Mouse (Mus musculus): ENCODE data around the gene Eed. TPM values are rescaled to one million over a fixed set of nuclear protein-coding genes. Genes with fewer than 3 reads are reported as not detected.

Gene Eed
- polyA plus RNA-seq (2012; rRNA removed) (18.1 and 32.3 TPM in 2 replicates), polyA plus RNA-seq (2014; fragmentation: Nextera tagmentation; extraction: Ambion mirVana) (34.1 and 34.7 TPM in 2 replicates)

DNA sequence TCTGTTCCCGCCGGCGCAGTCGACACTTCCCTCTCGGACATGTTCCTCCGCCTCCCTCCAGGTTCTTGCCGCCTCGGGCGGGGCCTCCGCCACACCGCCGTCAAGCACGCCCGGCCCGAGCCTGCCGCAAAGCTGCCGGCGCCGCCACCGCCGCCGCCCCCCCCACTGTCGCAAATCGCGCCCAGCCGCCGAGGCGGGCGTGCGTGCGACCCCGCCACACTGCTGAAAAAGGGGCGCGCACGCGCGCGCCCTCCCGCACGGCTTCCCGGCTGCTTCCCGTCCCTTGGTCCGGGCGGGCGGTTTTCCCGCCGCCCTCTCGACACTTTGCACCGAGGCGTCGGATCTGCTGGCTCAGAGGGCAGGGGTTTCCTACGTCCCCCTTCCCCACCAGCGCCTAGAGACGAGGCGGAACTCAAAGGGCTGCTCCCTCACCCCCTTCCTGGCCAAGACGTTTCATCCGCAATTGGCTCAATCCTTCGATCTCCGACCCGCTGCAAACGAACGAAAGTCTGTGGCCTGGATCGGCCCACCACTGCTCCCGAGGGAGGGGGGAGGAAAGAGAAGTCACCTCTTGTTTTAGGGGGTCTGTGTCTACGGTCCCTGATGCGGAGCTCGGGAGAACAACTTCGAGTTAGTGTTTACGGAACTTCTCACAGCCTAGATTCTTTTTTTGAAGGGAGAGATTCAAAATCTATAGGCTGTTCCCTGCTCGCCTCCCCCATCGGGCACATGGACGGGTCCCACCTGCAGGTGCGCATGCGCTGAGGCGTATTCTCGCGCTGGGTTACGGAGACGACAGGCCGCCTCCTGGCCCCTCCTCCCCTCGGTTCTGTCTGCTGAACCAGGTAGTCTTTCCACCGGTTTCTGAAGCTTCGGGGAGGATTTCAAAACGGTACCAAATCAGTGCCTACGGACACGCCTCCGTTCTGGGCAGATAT is at the start of gene Eed:
Eed (minus strand) TSS at position 499 of the 938 bp plus-strand sequence.
- ATAC-seq (ENCODE audit: insufficient read depth) (peak; percentile 88), DNase-seq (ENCODE audit: low read depth in 3 of 3, low spot score in 3 of 3) (peak; percentile 84 to 90 (median 88))
- peaks cover 11% of the 10 kb centered on the region for H3K36me3 ChIP-seq (replicated peaks; ENCODE audit: control insufficient read depth, insufficient read depth, low read depth)
- H3K9ac ChIP-seq (replicated peaks): peak within 1 kb of the TSS; percentile 91
- no peaks in the 10 kb centered on the region for H3K27me3 ChIP-seq (ENCODE audit: control insufficient read depth, insufficient read depth, low read length)
- H3K9me3 ChIP-seq (ENCODE audit: control insufficient read depth, low read length): no peaks in the 10 kb centered on the region
- WGBS (ENCODE audit: insufficient replicate concordance): under 1% methylated on average over 85 of the region's 87 CpGs
- H3K27ac ChIP-seq: peak within 1 kb of the TSS; percentile 89
- H3K4me3 ChIP-seq (ENCODE audit: insufficient read depth in 1 of 2, low read depth in 2 of 2, low read length in 2 of 2): peak within 1 kb of the TSS; percentile 86 to 92
- peak within 1 kb of the TSS; percentile 72 for H3K4me2 ChIP-seq (ENCODE audit: low read depth)
- TF ChIP-seq CTCF (IDR thresholded peaks at IDR 0.05; ENCODE audit: low read depth): no peak
- peak; percentile 47; the same call in 1 of the 2 replicates for TF ChIP-seq EP300 (IDR thresholded peaks at IDR 0.05; ENCODE audit: low read depth)
- H3K4me1 ChIP-seq (replicated peaks; ENCODE audit: control insufficient read depth in 2 of 2, insufficient read depth in 2 of 2, low read length in 1 of 2): peaks cover 3 to 11% of the 10 kb centered on the region in 2 experiments

DNA sequence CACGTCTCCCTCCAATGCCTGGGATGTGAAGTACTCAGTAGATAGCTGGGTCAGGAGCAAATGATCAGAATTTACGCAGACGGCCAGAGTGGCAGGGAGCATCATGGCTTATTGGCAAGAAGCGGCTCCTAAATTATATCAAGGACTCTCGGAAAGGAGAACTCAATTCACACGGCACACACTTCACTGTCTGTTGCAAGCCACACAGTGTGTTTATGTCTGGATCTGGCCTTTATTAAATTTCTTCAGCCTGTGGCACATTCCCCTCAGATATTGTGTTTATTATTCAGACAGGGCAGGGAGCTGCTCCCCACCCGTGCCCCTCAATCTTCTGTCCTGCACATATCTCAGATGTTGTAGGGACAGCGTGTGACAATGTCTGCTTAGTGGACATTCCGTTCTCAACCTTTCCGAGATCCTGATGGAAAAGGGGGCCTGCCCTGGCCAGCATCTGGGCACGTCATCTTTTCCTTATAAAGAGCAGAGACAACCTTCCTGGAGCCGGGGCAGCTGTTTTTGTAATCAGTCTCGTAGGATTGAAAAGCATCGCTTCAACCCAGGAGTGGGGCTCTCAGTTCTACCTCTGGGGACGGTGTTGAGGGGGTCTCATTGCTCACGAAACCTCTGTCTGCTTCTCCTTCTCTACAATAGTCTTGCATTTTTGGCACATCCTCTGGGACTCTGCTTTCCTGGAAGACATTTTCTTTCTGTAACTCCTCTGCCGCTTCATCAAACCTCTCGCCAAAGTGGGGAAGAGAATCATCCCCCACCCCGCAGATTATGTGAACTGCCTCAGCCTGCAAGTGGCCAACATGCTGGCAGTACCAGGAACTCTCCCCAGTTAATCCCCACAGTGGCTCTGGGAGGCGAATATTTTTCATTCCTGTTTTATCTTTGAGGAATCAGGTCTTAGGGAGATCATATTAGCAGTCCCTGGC is 49.0 kb upstream of the Eed start:
- H3K9me3 ChIP-seq (ENCODE audit: control insufficient read depth, low read length): no peaks in the 10 kb centered on the region
- 58% methylated on average over 20 of the region's 20 CpGs for WGBS (ENCODE audit: insufficient replicate concordance)
- H3K4me3 ChIP-seq (ENCODE audit: insufficient read depth in 1 of 2, low read depth in 2 of 2, low read length in 2 of 2): no peak overlapping the region
- TF ChIP-seq CTCF (IDR thresholded peaks at IDR 0.05; ENCODE audit: low read depth) (no peak), EP300 (IDR thresholded peaks at IDR 0.05; ENCODE audit: low read depth) (no peak)
- H3K4me2 ChIP-seq (ENCODE audit: low read depth): no peak overlapping the region
- peak overlapping the region; percentile 21; the same call in 1 of the 2 replicates for H3K27ac ChIP-seq
- H3K9ac ChIP-seq (replicated peaks): no peak overlapping the region
- no peak for DNase-seq (ENCODE audit: low read depth in 3 of 3, low spot score in 3 of 3)
- H3K36me3 ChIP-seq (replicated peaks; ENCODE audit: control insufficient read depth, insufficient read depth, low read depth): no peaks in the 10 kb centered on the region
- peaks cover 5% of the 10 kb centered on the region; the same call in 1 of the 2 replicates for H3K27me3 ChIP-seq (ENCODE audit: control insufficient read depth, insufficient read depth, low read length)
- ATAC-seq (ENCODE audit: insufficient read depth): no peak
- peaks cover 7 to 29% of the 10 kb centered on the region in 2 experiments for H3K4me1 ChIP-seq (replicated peaks; ENCODE audit: control insufficient read depth in 2 of 2, insufficient read depth in 2 of 2, low read length in 1 of 2)

DNA sequence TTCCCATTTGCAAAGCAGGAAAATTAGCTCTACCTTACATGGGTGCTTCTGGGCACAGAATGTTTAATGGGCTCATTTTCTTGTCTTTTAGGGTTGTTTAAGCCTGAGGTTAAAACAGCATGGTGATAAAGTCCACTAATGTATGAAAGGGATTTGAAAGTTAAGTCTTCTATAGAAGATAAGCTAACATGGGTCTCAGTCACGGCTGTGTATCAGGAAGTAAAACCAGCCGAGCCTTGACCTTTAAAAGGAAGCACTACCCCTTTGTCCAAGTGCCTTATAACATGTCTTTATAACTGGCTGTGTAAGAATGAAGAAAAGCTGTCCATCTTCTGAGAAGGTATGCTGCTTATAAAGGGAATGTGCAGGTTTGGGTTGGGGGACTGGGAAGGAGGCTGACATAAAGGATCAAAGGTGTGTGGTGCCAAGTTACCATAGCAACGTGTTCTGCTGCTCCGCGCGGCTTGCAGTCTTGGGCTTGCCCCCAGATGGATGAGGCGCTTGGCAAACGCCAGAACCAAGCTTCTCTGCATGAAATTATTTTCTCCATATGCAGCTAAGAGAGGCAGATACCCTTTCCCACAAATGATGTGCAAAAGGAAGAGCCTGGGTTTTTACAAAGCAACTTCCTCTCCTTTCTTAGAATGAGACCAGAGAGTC is 48.2 kb upstream of the Eed start:
- Histone ChIP-seq H3K9ac (replicated peaks) (no peak overlapping the region; the same call in 1 of the 2 replicates), H3K4me1 (replicated peaks; ENCODE audit: control insufficient read depth in 2 of 2, insufficient read depth in 2 of 2, low read length in 1 of 2) (peaks cover 9 to 34% of the 10 kb centered on the region in 2 experiments), H3K9me3 (ENCODE audit: control insufficient read depth, low read length) (no peaks in the 10 kb centered on the region), H3K36me3 (replicated peaks; ENCODE audit: control insufficient read depth, insufficient read depth, low read depth) (no peaks in the 10 kb centered on the region), H3K4me2 (ENCODE audit: low read depth) (0 out of 2 replicates have a peak overlapping the region, but pooled peaks have one; percentile 15), H3K27ac (no peak overlapping the region), H3K27me3 (ENCODE audit: control insufficient read depth, insufficient read depth, low read length) (peaks cover 5% of the 10 kb centered on the region; the same call in 1 of the 2 replicates), H3K4me3 (ENCODE audit: insufficient read depth in 1 of 2, low read depth in 2 of 2, low read length in 2 of 2) (no peak overlapping the region)
- ATAC-seq (ENCODE audit: insufficient read depth): no peak
- no peak for DNase-seq (ENCODE audit: low read depth in 3 of 3, low spot score in 3 of 3)
- WGBS (ENCODE audit: insufficient replicate concordance): 24% methylated on average over 8 of the region's 8 CpGs
- TF ChIP-seq CTCF (IDR thresholded peaks at IDR 0.05; ENCODE audit: low read depth): no peak
- TF ChIP-seq EP300 (IDR thresholded peaks at IDR 0.05; ENCODE audit: low read depth): no peak

DNA sequence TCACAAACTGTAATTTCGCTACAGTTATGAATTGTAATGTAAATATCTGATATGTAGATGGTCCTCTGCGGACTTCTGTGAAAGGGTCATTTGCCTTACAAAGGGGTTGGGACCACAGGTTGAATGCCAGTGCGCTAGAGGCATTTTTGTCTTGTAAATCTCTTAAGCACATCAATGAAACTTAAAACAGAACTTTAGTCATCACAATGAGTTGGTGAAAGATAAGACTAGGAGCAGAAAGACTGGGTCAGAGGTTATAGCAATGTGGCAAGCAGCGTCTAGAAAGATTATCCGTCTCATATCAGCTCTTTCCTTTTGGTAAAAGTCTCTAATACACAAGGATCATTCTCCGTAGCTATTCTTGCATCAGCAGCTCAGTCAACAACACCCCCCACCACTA is 44.2 kb upstream of the Eed start:
- H3K27ac ChIP-seq: peak overlapping the region; percentile 17
- TF ChIP-seq CTCF (IDR thresholded peaks at IDR 0.05; ENCODE audit: low read depth) (no peak), EP300 (IDR thresholded peaks at IDR 0.05; ENCODE audit: low read depth) (peak; percentile 63)
- peaks cover 2% of the 10 kb centered on the region; the same call in 1 of the 2 replicates for H3K27me3 ChIP-seq (ENCODE audit: control insufficient read depth, insufficient read depth, low read length)
- ATAC-seq (ENCODE audit: insufficient read depth) (peak; percentile 58; the same call in 1 of the 2 replicates), DNase-seq (ENCODE audit: low read depth in 3 of 3, low spot score in 3 of 3) (no peak)
- peaks cover 19 to 42% of the 10 kb centered on the region in 2 experiments for H3K4me1 ChIP-seq (replicated peaks; ENCODE audit: control insufficient read depth in 2 of 2, insufficient read depth in 2 of 2, low read length in 1 of 2)
- H3K36me3 ChIP-seq (replicated peaks; ENCODE audit: control insufficient read depth, insufficient read depth, low read depth): no peaks in the 10 kb centered on the region
- H3K9ac ChIP-seq (replicated peaks): no peak overlapping the region
- no peaks in the 10 kb centered on the region for H3K9me3 ChIP-seq (ENCODE audit: control insufficient read depth, low read length)
- WGBS (ENCODE audit: insufficient replicate concordance): 24% methylated on average over 6 of the region's 6 CpGs
- no peak overlapping the region; the same call in 1 of the 2 replicates for H3K4me2 ChIP-seq (ENCODE audit: low read depth)
- H3K4me3 ChIP-seq (ENCODE audit: insufficient read depth in 1 of 2, low read depth in 2 of 2, low read length in 2 of 2): no peak overlapping the region
